ENCODE assay signal across 13 mouse cellular contexts in genomic region chr14:72197972-72198371, GRCm38 (mm10).
"Had no signal": no experiment of that assay in that cellular context is flagged by ENCODE, and none has a peak within 500 bp of the region (broad histone marks: within the 10 kb centered on the region; RNA-seq: fewer than 3 reads in every experiment).

No protein-coding gene starts in this region.

- H3K4me3 ChIP-seq: intestine, embryonic 15.5 days; layer of hippocampus, adult 2 months; limb, embryonic 15.5 days; liver, embryonic 12.5 days; myocyte; neural tube, embryonic 15.5 days had no signal

- H3K27me3 ChIP-seq: intestine, embryonic 15.5 days; limb, embryonic 15.5 days; liver, embryonic 12.5 days; neural tube, embryonic 15.5 days had no signal

- ATAC-seq: intestine, embryonic 15.5 days; liver, embryonic 12.5 days had no signal

- H3K9me3 ChIP-seq: intestine, embryonic 15.5 days; limb, embryonic 15.5 days; liver, embryonic 12.5 days; neural tube, embryonic 15.5 days had no signal

- H3K4me1 ChIP-seq: intestine, embryonic 15.5 days; limb, embryonic 15.5 days; liver, embryonic 12.5 days had no signal

- DNase-seq: kidney, adult 18-20 months; kidney, postnatal 36 days; left cerebral cortex, postnatal 4 days; midbrain, embryonic 14.5 days; right cerebral cortex, adult 18-20 months; right cerebral cortex, postnatal 25 days; thymus, postnatal 36 days had no signal

- H3K4me2 ChIP-seq: intestine, embryonic 15.5 days; limb, embryonic 15.5 days; liver, embryonic 12.5 days; neural tube, embryonic 15.5 days had no signal

- H3K9ac ChIP-seq: intestine, embryonic 15.5 days; limb, embryonic 15.5 days; liver, embryonic 12.5 days; neural tube, embryonic 15.5 days had no signal

- H3K27ac ChIP-seq: intestine, embryonic 15.5 days; layer of hippocampus, adult 2 months; limb, embryonic 15.5 days; liver, embryonic 12.5 days; neural tube, embryonic 15.5 days had no signal

- H3K36me3 ChIP-seq: intestine, embryonic 15.5 days; limb, embryonic 15.5 days; liver, embryonic 12.5 days; neural tube, embryonic 15.5 days had no signal
